Mouse (Mus musculus) neural tube, embryonic 10.5 days (tissue): Measurements from ENCODE around the gene Mllt3.

Source experiments
- DNase-seq: peaks from one replicate; pipeline ENCODE4 v3.0.0-alpha.2; 2017; ENCODE audit warnings: low spot score; ENCODE audit errors: extremely low spot score

Mllt3 gene

GRCm38 (mm10) chr4:87881583-87881982 lies 151.6 kb downstream of the Mllt3 start:
- no peak for DNase-seq

DNA sequence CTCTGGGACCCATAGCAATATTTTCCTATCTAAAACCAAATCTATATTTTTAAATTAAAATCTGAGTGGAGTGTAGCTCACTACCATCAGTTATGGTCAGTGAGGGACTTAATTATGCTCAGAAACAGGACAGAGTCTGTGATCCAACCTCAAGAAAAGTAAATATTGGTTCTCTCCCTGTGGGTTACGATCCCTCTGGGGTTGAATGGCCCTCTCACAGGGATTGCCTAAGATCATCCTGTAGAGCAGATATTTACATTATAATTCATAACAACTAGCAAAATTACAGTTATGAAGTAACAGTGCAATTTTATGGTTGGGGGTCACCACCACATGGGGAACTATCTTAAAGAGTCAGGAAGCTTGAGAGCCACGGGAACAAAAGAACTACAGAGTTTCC lies 152.9 kb downstream of the Mllt3 start:
- DNase-seq, result no peak

DNA sequence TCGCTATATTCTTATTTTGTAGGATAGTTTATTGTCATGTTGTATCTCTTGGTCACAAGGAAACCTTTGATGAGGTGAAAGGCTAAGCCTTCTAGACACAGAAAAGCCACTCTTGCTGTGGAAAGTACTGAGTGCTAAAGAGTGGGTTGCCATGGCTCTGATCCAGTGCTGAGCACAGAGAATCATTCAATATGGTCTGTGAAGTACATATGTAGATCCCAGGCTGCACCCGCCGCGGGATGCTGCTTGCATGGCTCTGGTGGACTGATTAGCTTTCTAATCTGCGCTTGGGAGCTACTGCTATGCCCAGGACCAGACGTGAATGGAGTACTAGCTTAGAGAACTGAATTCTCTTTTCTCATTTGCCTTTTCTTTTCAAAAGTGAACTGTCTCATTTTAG lies 154.5 kb downstream of the Mllt3 start:
- DNase-seq, result no peak

- DNase-seq, result no peak
Measured at GRCm38 (mm10) chr4:87870563-87870962, 162.6 kb downstream of the Mllt3 start.

GRCm38 (mm10) chr4:87866564-87866963 lies 166.6 kb downstream of the Mllt3 start:
- DNase-seq, result no peak

DNA sequence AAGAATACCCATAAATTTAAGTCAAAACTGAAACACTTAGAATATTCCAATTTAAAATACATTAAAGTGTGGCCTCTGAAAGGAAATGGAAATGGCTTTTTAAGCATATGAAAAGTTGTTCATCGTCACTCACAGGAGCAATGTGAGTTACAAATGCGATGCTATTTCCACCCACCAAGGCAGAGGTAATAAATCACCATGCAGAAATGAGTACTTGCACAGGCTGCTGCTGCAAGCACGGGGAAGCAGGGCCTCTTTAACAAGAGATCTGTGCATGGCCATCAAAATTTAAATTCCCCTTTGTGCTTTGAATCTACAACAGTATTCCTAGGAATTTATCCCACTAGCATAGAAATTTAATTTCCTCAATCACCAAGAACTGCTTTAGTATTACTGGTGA lies 167.3 kb downstream of the Mllt3 start:
- no peak for DNase-seq

- no peak for DNase-seq
Measured at GRCm38 (mm10) chr4:87865041-87865440, 168.1 kb downstream of the Mllt3 start.

DNA sequence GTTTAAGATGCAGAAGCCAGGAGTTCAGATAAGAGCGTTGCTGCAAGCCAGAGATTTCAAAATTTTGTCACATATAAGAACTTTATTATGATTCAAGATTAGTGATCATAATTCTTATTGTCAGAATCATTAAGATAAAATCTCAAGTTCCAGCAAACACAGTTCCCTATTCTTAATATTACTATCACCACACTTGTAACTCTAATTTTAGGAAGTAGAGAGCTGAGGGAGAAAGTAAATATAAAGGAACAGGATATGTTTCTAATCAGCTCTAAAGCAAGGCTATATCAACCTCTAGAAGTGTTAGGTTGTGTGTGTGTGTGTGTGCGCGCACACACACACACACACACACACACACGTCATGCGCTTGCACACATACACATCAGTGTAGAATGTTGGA lies 170.0 kb downstream of the Mllt3 start:
- DNase-seq, result no peak

DNA sequence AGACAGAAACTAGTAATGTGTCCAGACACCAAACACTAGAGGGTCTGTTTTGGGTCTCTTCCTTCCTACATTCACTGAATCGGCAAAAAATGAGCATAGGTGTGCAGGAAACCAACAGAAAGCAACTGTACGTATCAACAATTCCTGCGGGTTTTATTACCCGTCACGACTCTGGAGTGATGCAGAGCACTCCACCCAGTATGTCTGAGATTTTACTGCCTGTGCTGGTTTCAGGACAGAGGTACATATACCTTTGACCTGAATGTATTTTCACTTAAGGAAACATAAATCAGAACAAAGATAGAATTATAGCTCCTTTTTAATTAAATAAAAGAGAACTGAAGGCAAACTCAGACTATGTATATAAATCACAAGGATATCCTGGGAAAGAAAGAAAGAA lies 172.4 kb downstream of the Mllt3 start:
- peak; percentile 10 for DNase-seq

DNA sequence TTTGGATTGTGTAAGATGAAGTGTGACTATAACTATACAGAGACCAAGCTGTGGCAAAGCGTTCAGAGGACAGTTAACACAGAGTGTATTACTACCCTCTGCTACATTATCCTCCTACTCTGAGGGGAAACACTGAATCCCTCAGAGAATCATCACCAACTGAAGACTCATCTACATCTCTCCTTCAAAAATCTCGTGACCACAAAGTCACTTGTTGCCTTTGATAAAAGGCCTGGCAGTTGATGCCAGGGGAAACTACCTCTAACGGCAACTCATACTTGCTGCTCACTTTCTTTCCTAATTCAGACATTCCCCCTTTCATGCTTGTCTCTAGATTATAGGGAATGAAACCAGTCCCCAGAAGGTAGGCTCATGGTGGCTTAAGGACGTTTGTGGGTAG lies 174.0 kb downstream of the Mllt3 start:
- peak; percentile 0 for DNase-seq

- peak; percentile 9 for DNase-seq
Measured at GRCm38 (mm10) chr4:87857982-87858381, 175.2 kb downstream of the Mllt3 start.

GRCm38 (mm10) chr4:87852461-87852860 lies 180.7 kb downstream of the Mllt3 start:
- DNase-seq, result no peak

DNA sequence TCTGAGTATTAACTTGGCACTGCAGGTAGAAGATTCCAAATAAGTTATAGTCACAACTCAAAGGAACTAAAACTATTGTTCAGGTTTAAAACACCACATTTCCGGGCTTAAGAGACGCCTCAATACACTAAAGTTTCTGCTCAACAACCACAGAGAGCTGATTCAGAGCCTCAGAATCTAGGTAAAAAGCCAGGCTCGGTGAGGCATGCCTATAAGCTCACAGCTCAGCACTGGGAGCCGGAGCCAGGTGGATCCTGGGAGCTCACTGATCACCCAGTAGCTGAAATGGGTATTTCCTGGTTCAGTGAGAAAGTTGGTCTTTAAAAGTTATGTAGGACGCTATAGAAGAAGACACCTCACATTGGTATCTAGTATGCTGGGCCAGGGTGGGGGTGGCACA lies 183.1 kb downstream of the Mllt3 start:
- peak; percentile 6 for DNase-seq

DNA sequence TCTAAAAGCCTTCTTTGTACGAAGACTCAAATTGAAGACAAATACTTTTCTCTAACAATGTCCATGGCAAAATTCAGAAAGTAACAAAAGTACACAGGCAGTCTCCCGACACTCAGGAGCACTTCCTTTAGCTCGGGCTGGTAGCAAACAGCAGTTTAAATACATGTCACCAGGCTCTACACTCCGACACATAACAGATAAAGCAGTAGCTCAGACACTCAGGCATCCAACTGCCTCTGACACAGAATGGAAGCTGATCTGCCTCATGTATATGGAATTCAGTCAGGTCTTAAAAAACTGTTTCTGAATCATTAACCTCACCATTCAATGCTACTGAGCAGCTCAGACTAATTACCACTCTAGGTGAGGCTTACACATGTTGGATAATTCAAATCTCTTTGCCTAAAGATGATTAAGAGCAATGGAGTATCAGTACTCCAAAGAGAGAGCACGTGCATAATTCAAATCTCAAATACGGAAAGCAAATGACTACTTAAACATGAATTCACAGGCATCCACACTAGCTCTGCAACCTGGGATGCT lies 188.4 kb downstream of the Mllt3 start:
- DNase-seq, result no peak

DNA sequence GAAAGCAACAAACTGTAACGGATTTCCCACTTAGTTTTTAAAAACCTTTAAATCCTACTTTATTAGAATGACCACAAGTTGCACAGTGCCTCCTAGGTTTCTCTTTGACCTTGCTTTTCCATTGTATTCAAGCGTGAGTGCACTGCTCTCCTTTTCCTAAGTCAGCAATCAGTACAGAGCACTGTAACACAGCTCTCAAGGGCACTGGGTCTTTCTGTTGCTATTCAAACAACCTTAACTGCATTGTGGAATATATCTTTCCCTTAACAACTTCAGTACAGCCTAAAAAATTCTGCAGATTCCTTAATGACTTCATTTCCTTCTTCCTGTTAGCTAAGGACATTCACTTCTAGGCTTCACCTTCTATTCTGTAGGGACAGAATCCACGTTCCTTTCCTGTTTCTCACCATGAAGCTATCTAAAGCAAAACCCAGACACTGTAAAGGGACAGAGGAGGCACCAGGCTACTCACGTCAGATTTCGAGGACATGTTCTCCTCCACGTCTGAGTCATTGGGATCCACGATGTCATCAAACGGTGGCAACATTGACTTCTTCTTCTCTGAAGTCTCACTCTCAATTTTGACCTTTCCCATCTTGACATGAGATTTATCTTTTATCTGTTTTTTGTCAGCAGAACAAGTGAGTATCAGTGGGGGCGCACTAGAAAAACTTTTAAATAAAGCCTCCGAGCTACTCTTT lies 192.8 kb downstream of the Mllt3 start:
- DNase-seq, result no peak

GRCm38 (mm10) chr4:87838716-87839115 lies 194.4 kb downstream of the Mllt3 start:
- no peak for DNase-seq

DNA sequence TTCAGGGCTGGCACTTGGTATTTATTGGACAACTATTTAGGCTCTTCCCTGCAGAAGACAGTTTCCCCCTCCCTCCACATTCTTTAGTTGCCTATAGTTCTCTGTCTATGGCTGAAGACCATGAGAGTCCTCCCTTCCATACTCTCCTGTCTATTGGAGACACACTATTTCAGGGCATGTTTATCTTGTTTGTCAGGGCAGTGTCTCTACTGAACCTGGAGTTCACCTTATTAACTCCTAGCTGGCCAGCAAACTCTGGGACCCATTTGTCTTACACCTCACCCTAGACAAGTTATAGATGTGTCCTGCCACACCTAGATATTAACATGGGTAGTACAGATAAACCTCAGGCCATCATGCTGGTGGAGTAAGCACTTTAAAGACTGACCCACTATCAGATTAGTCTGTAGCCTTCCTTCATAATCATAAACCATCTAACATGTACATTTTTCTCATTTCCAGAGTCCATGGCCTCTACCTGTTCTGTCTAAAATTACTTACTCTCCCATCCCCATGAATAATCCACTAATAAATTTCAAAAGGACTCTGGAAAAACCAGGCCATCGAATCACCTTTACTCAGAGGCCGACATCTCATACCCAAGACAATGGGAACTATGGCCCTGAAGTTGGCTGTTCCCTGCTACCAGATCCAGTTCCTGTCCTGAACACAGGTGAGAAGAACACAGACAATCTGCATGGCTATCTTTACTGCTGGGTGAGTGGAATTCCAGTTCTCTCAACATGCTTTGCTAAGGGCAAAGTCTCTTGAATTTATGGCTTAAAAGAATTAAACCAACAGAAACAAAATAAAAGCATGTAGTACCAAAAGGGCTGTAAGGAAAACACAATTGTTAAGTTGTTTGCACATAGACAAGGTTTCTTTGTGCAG lies 195.4 kb downstream of the Mllt3 start:
- DNase-seq, result no peak

DNA sequence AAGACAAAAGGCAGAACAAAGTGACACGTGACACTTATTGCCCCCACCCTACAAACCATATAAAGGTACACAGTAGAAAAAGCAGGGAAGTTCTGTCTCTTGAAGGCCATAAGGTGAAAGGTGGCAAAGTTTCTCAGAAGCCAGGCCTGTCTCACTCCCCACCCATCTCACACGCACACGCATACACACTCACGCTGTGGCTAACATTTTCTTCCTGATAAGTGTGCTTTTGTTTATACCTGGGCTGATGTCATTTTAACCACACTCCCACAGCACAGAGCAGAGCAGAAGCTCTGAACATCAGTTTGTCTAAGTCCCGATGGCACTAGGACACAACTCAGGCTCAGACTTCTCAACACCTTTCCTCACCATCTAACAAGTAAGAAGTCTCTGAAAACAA lies 196.9 kb downstream of the Mllt3 start:
- DNase-seq, result no peak

DNA sequence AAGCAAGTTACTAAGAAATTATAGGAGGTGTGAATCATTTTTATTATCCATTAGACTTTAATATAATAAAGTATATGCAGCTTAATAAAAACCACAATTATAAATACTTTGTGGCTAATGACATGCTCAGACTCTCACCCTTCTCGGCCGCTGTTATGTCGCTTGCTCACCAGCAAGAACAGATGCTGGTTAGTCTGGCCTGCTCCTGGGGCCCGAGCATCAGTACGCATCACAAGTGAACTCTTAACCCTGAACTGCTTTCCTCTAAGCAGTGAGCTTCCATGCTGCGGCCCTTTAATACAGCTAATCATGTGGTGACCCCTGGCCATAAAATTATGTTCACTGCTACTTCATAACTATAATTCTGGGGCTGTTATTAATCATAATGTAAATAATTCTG lies 198.0 kb downstream of the Mllt3 start:
- no peak for DNase-seq

DNA sequence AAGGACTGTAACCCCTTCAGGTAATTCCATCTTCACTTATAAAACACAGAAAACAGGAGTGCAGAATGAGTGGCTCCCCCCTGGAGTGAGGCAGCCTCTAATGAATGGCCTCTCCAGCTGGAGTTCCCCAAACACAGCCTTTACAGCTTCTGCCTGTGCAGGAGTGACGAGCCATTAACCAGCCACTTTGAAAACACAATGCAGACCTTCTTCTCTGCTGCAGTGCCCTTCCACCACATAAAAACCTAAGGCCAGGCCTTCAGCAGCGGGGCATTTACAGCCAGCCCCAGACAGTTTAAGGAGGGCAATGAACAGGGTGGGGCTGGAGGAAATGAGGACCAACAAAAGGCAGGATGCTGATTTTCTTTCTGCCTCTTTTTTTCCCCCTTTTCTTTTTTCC lies 198.9 kb downstream of the Mllt3 start:
- peak; percentile 39 for DNase-seq

- no peak for DNase-seq
Measured at GRCm38 (mm10) chr4:87830794-87831306, 202.3 kb downstream of the Mllt3 start.

GRCm38 (mm10) chr4:87829426-87830063 lies 203.6 kb downstream of the Mllt3 start:
- no peak for DNase-seq
